Mouse (Mus musculus) liver, embryonic 14.5 days (tissue): Measurements from ENCODE around the gene Mybl2.

Experiments used
- CTCF ChIP-seq: IDR thresholded peaks from 2 replicates; pipeline ENCODE4 v1.5.1; 2016; ENCODE audit warnings: antibody characterized with exemption, low read depth, control low read depth
- EP300 ChIP-seq: IDR thresholded peaks from 2 replicates; pipeline ENCODE4 v1.6.1; 2016; ENCODE audit warnings: antibody characterized with exemption, low read depth

- no peak for TF ChIP-seq CTCF
- no peak for TF ChIP-seq EP300
Observed at GRCm38 (mm10) chr2:163066326-163066725, 11.8 kb downstream of the Mybl2 start.
